Mouse (Mus musculus): ENCODE data around the gene Higd1b. TPM values are rescaled to one million over a fixed set of nuclear protein-coding genes. Genes with fewer than 3 reads are reported as not detected.

Gene Higd1b
- polyA plus RNA-seq, 1 experiment from 2014 or later, result 0.23 TPM

DNA sequence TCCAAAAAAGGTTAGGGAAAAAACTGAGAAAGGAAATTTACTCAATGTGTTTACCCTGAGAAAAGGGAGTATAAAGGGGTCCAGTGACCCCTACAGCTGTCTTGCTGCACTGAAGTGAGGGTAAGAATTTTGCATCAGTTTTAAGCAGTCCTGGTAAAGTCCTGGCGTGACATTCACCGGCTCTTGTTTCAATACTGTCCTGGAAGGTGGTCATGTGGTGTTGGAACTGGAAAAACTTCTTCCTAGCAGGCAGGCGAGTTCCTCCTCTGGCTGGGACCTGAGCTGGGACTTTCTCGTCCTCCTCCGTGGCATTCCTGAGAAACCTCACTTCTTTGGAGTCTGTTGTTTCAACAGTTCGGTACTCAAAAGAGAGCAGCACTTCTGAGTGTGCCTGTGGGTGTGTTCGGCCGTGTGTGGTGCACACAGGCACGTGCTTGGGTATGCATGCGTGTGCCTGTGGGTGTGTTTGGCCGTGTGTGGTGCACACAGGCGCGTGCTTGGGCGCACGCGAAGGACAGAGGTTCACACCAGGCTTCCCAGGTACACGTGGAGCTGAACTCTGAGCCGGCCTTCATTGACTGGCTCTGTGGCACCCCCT, 2.9 kb upstream of the Higd1b start:
- DNase-seq (ENCODE audit: low spot score) (no peak), ATAC-seq (ENCODE audit: insufficient number of reproducible peaks, low FRiP score, low TSS enrichment, low read depth) (no peak)
- Histone ChIP-seq H3K9me3 (ENCODE audit: control insufficient read depth, low read length) (no peaks in the 10 kb centered on the region), H3K9ac (ENCODE audit: low read length) (no peak overlapping the region), H3K36me3 (ENCODE audit: control insufficient read depth, insufficient read depth, low read length) (peaks cover 8% of the 10 kb centered on the region; the same call in 1 of the 2 replicates), H3K4me1 (ENCODE audit: control insufficient read depth, insufficient read depth, low read length) (no peaks in the 10 kb centered on the region), H3K4me2 (ENCODE audit: low read depth, severe bottlenecking) (no peak overlapping the region), H3K27ac (replicated peaks; ENCODE audit: low read depth, low read length) (no peak overlapping the region), H3K4me3 (ENCODE audit: low read depth, low read length) (no peak overlapping the region), H3K27me3 (ENCODE audit: control insufficient read depth, insufficient read depth, low read length) (no peaks in the 10 kb centered on the region)
- WGBS, result 71% methylated on average over 18 of the region's 18 CpGs

- H3K4me1 ChIP-seq (ENCODE audit: control insufficient read depth, insufficient read depth, low read length), result no peaks in the 10 kb centered on the region
- peaks cover 10% of the 10 kb centered on the region; the same call in 1 of the 2 replicates for H3K36me3 ChIP-seq (ENCODE audit: control insufficient read depth, insufficient read depth, low read length)
- ATAC-seq (ENCODE audit: insufficient number of reproducible peaks, low FRiP score, low TSS enrichment, low read depth), result no peak
- no peak overlapping the region for H3K27ac ChIP-seq (replicated peaks; ENCODE audit: low read depth, low read length)
- DNase-seq (ENCODE audit: low spot score), result no peak
- 0 out of 2 replicates have a peak overlapping the region, but pooled peaks have one; percentile 7 for H3K9ac ChIP-seq (ENCODE audit: low read length)
- H3K27me3 ChIP-seq (ENCODE audit: control insufficient read depth, insufficient read depth, low read length), result no peaks in the 10 kb centered on the region
- no peak overlapping the region for H3K4me3 ChIP-seq (ENCODE audit: low read depth, low read length)
- 91% methylated on average over 10 of the region's 10 CpGs for WGBS
- no peaks in the 10 kb centered on the region for H3K9me3 ChIP-seq (ENCODE audit: control insufficient read depth, low read length)
- no peak overlapping the region for H3K4me2 ChIP-seq (ENCODE audit: low read depth, severe bottlenecking)
Observed at GRCm38 (mm10) chr11:102834219-102834618, 1.4 kb upstream of the Higd1b start.

- H3K27me3 ChIP-seq (ENCODE audit: control insufficient read depth, insufficient read depth, low read length), result no peaks in the 10 kb centered on the region
- no peak overlapping the region for H3K9ac ChIP-seq (ENCODE audit: low read length)
- no peak overlapping the region for H3K27ac ChIP-seq (replicated peaks; ENCODE audit: low read depth, low read length)
- peaks cover 23% of the 10 kb centered on the region for H3K36me3 ChIP-seq (ENCODE audit: control insufficient read depth, insufficient read depth, low read length)
- H3K4me2 ChIP-seq (ENCODE audit: low read depth, severe bottlenecking), result no peak overlapping the region
- no peak overlapping the region for H3K4me3 ChIP-seq (ENCODE audit: low read depth, low read length)
- WGBS, result 86% methylated on average over 9 of the region's 9 CpGs
- H3K9me3 ChIP-seq (ENCODE audit: control insufficient read depth, low read length), result no peaks in the 10 kb centered on the region
- no peaks in the 10 kb centered on the region for H3K4me1 ChIP-seq (ENCODE audit: control insufficient read depth, insufficient read depth, low read length)
- ATAC-seq (ENCODE audit: insufficient number of reproducible peaks, low FRiP score, low TSS enrichment, low read depth) (no peak), DNase-seq (ENCODE audit: low spot score) (no peak)
Observed at GRCm38 (mm10) chr11:102836146-102836545, 497 bp downstream of the Higd1b start.

- no peaks in the 10 kb centered on the region for H3K4me1 ChIP-seq (ENCODE audit: control insufficient read depth, insufficient read depth, low read length)
- H3K27me3 ChIP-seq (ENCODE audit: control insufficient read depth, insufficient read depth, low read length), result no peaks in the 10 kb centered on the region
- no peak overlapping the region for H3K9ac ChIP-seq (ENCODE audit: low read length)
- DNase-seq (ENCODE audit: low spot score) (no peak), ATAC-seq (ENCODE audit: insufficient number of reproducible peaks, low FRiP score, low TSS enrichment, low read depth) (no peak)
- H3K4me2 ChIP-seq (ENCODE audit: low read depth, severe bottlenecking), result no peak overlapping the region
- 100% methylated on average over 1 of the region's 1 CpGs for WGBS
- peaks cover 24% of the 10 kb centered on the region for H3K36me3 ChIP-seq (ENCODE audit: control insufficient read depth, insufficient read depth, low read length)
- no peak overlapping the region for H3K4me3 ChIP-seq (ENCODE audit: low read depth, low read length)
- H3K27ac ChIP-seq (replicated peaks; ENCODE audit: low read depth, low read length), result no peak overlapping the region
- no peaks in the 10 kb centered on the region for H3K9me3 ChIP-seq (ENCODE audit: control insufficient read depth, low read length)
Observed at GRCm38 (mm10) chr11:102837385-102837784, 1.7 kb downstream of the Higd1b start.

- Histone ChIP-seq H3K27ac (replicated peaks; ENCODE audit: low read depth, low read length) (no peak overlapping the region), H3K9ac (ENCODE audit: low read length) (no peak overlapping the region), H3K36me3 (ENCODE audit: control insufficient read depth, insufficient read depth, low read length) (peaks cover 27% of the 10 kb centered on the region), H3K4me1 (ENCODE audit: control insufficient read depth, insufficient read depth, low read length) (no peaks in the 10 kb centered on the region), H3K27me3 (ENCODE audit: control insufficient read depth, insufficient read depth, low read length) (no peaks in the 10 kb centered on the region), H3K9me3 (ENCODE audit: control insufficient read depth, low read length) (no peaks in the 10 kb centered on the region), H3K4me2 (ENCODE audit: low read depth, severe bottlenecking) (no peak overlapping the region), H3K4me3 (ENCODE audit: low read depth, low read length) (no peak overlapping the region)
- 89% methylated on average over 2 of the region's 2 CpGs for whole genome bisulfite sequencing
- no peak for DNase-seq (ENCODE audit: low spot score)
- ATAC-seq (ENCODE audit: insufficient number of reproducible peaks, low FRiP score, low TSS enrichment, low read depth), result no peak
Observed at GRCm38 (mm10) chr11:102838126-102838525, 2.5 kb downstream of the Higd1b start.

GRCm38 (mm10) chr11:102838616-102839150, 3.0 kb downstream of the Higd1b start:
- Histone ChIP-seq H3K27ac (replicated peaks; ENCODE audit: low read depth, low read length) (no peak overlapping the region), H3K4me2 (ENCODE audit: low read depth, severe bottlenecking) (no peak overlapping the region), H3K4me3 (ENCODE audit: low read depth, low read length) (no peak overlapping the region), H3K9ac (ENCODE audit: low read length) (no peak overlapping the region), H3K4me1 (ENCODE audit: control insufficient read depth, insufficient read depth, low read length) (no peaks in the 10 kb centered on the region), H3K36me3 (ENCODE audit: control insufficient read depth, insufficient read depth, low read length) (peaks cover 28% of the 10 kb centered on the region), H3K9me3 (ENCODE audit: control insufficient read depth, low read length) (no peaks in the 10 kb centered on the region), H3K27me3 (ENCODE audit: control insufficient read depth, insufficient read depth, low read length) (no peaks in the 10 kb centered on the region)
- 92% methylated on average over 9 of the region's 9 CpGs for WGBS
- no peak for ATAC-seq (ENCODE audit: insufficient number of reproducible peaks, low FRiP score, low TSS enrichment, low read depth)
- DNase-seq (ENCODE audit: low spot score), result no peak

- DNase-seq (ENCODE audit: low spot score) (no peak), ATAC-seq (ENCODE audit: insufficient number of reproducible peaks, low FRiP score, low TSS enrichment, low read depth) (no peak)
- Histone ChIP-seq H3K4me1 (ENCODE audit: control insufficient read depth, insufficient read depth, low read length) (no peaks in the 10 kb centered on the region), H3K36me3 (ENCODE audit: control insufficient read depth, insufficient read depth, low read length) (peaks cover 27% of the 10 kb centered on the region), H3K9ac (ENCODE audit: low read length) (no peak overlapping the region), H3K27me3 (ENCODE audit: control insufficient read depth, insufficient read depth, low read length) (no peaks in the 10 kb centered on the region), H3K27ac (replicated peaks; ENCODE audit: low read depth, low read length) (no peak overlapping the region), H3K9me3 (ENCODE audit: control insufficient read depth, low read length) (no peaks in the 10 kb centered on the region), H3K4me3 (ENCODE audit: low read depth, low read length) (no peak overlapping the region), H3K4me2 (ENCODE audit: low read depth, severe bottlenecking) (no peak overlapping the region)
- WGBS, result 68% methylated on average over 10 of the region's 10 CpGs
Observed at GRCm38 (mm10) chr11:102845926-102846325, 10.3 kb downstream of the Higd1b start.

GRCm38 (mm10) chr11:102851883-102852282, 16.2 kb downstream of the Higd1b start:
- no peak overlapping the region for H3K27ac ChIP-seq (replicated peaks; ENCODE audit: low read depth, low read length)
- WGBS, result 71% methylated on average over 5 of the region's 5 CpGs
- peaks cover 13% of the 10 kb centered on the region for H3K4me1 ChIP-seq (ENCODE audit: control insufficient read depth, insufficient read depth, low read length)
- DNase-seq (ENCODE audit: low spot score) (peak; percentile 80), ATAC-seq (ENCODE audit: insufficient number of reproducible peaks, low FRiP score, low TSS enrichment, low read depth) (no peak)
- H3K27me3 ChIP-seq (ENCODE audit: control insufficient read depth, insufficient read depth, low read length), result no peaks in the 10 kb centered on the region
- no peak overlapping the region for H3K4me3 ChIP-seq (ENCODE audit: low read depth, low read length)
- H3K9me3 ChIP-seq (ENCODE audit: control insufficient read depth, low read length), result no peaks in the 10 kb centered on the region
- peaks cover 18% of the 10 kb centered on the region for H3K36me3 ChIP-seq (ENCODE audit: control insufficient read depth, insufficient read depth, low read length)
- H3K9ac ChIP-seq (ENCODE audit: low read length), result no peak overlapping the region
- no peak overlapping the region for H3K4me2 ChIP-seq (ENCODE audit: low read depth, severe bottlenecking)

GRCm38 (mm10) chr11:102853760-102854159, 18.1 kb downstream of the Higd1b start:
- Histone ChIP-seq H3K27ac (replicated peaks; ENCODE audit: low read depth, low read length) (no peak overlapping the region), H3K27me3 (ENCODE audit: control insufficient read depth, insufficient read depth, low read length) (no peaks in the 10 kb centered on the region), H3K4me1 (ENCODE audit: control insufficient read depth, insufficient read depth, low read length) (peaks cover 13% of the 10 kb centered on the region), H3K4me2 (ENCODE audit: low read depth, severe bottlenecking) (no peak overlapping the region), H3K9me3 (ENCODE audit: control insufficient read depth, low read length) (no peaks in the 10 kb centered on the region), H3K9ac (ENCODE audit: low read length) (no peak overlapping the region), H3K4me3 (ENCODE audit: low read depth, low read length) (no peak overlapping the region), H3K36me3 (ENCODE audit: control insufficient read depth, insufficient read depth, low read length) (peaks cover 20% of the 10 kb centered on the region)
- DNase-seq (ENCODE audit: low spot score) (no peak), ATAC-seq (ENCODE audit: insufficient number of reproducible peaks, low FRiP score, low TSS enrichment, low read depth) (no peak)

Data from limb, embryonic 11.5 days (tissue).